Mouse (Mus musculus): Measurements from ENCODE around the gene Commd1.
A peak's percentile ranks its signal among the peaks of the same experiment; 100 is the strongest.

The Commd1 gene

GRCm38 (mm10) chr11:22938983-22939382, 43.2 kb downstream of the Commd1 start:
- no peak for DNase-seq (ENCODE audit: low spot score)

- DNase-seq (ENCODE audit: low spot score) = no peak
These were observed 44.4 kb downstream of the Commd1 start for GRCm38 (mm10) chr11:22937716-22938316.

GRCm38 (mm10) chr11:22936446-22937125, 45.6 kb downstream of the Commd1 start:
- DNase-seq (ENCODE audit: low spot score) = no peak

- no peak for DNase-seq (ENCODE audit: low spot score)
These were observed 50.0 kb downstream of the Commd1 start for GRCm38 (mm10) chr11:22932167-22932566.

- DNase-seq (ENCODE audit: low spot score) = no peak
These were observed 50.8 kb downstream of the Commd1 start for GRCm38 (mm10) chr11:22931320-22931905.

- DNase-seq (ENCODE audit: low spot score) = no peak
These were observed 52.1 kb downstream of the Commd1 start for GRCm38 (mm10) chr11:22930129-22930528.

- DNase-seq (ENCODE audit: low spot score) = no peak
These were observed 53.5 kb downstream of the Commd1 start for GRCm38 (mm10) chr11:22928586-22929169.

GRCm38 (mm10) chr11:22923606-22924005, 58.6 kb downstream of the Commd1 start:
- no peak for DNase-seq (ENCODE audit: low spot score)

GRCm38 (mm10) chr11:22922546-22922945, 59.6 kb downstream of the Commd1 start:
- peak; percentile 50 for DNase-seq (ENCODE audit: low spot score)

- DNase-seq (ENCODE audit: low spot score) = no peak
These were observed 62.8 kb downstream of the Commd1 start for GRCm38 (mm10) chr11:22919336-22919735.

GRCm38 (mm10) chr11:22917786-22918185, 64.4 kb downstream of the Commd1 start:
- no peak for DNase-seq (ENCODE audit: low spot score)

GRCm38 (mm10) chr11:22913744-22914143, 68.4 kb downstream of the Commd1 start:
- DNase-seq (ENCODE audit: low spot score) = no peak

GRCm38 (mm10) chr11:22911831-22912230, 70.4 kb downstream of the Commd1 start:
- no peak for DNase-seq (ENCODE audit: low spot score)

- no peak for DNase-seq (ENCODE audit: low spot score)
These were observed 75.7 kb downstream of the Commd1 start for GRCm38 (mm10) chr11:22906453-22906865.

GRCm38 (mm10) chr11:22902923-22903322, 79.3 kb downstream of the Commd1 start:
- no peak for DNase-seq (ENCODE audit: low spot score)

- DNase-seq (ENCODE audit: low spot score) = no peak
These were observed 82.1 kb downstream of the Commd1 start for GRCm38 (mm10) chr11:22900041-22900440.

GRCm38 (mm10) chr11:22897642-22898041, 84.5 kb downstream of the Commd1 start:
- no peak for DNase-seq (ENCODE audit: low spot score)

- no peak for DNase-seq (ENCODE audit: low spot score)
These were observed 85.1 kb downstream of the Commd1 start for GRCm38 (mm10) chr11:22897127-22897526.

GRCm38 (mm10) chr11:22893075-22893474, 89.1 kb downstream of the Commd1 start:
- no peak for DNase-seq (ENCODE audit: low spot score)

- DNase-seq (ENCODE audit: low spot score) = no peak
These were observed 89.7 kb downstream of the Commd1 start for GRCm38 (mm10) chr11:22892466-22892865.

- DNase-seq (ENCODE audit: low spot score) = no peak
These were observed 90.3 kb downstream of the Commd1 start for GRCm38 (mm10) chr11:22891876-22892275.

- no peak for DNase-seq (ENCODE audit: low spot score)
These were observed 90.9 kb downstream of the Commd1 start for GRCm38 (mm10) chr11:22891242-22891641.

- DNase-seq (ENCODE audit: low spot score) = no peak
These were observed 93.0 kb downstream of the Commd1 start for GRCm38 (mm10) chr11:22889224-22889623.
